Mouse (Mus musculus): ENCODE results near the gene Abracl. TPM values are rescaled to one million over a fixed set of nuclear protein-coding genes. Genes with fewer than 3 reads are reported as not detected.

Gene Abracl
- total RNA-seq, 4 experiments from 2014 or later, result 14.6 to 33.2 (median 18.8) TPM

DNA sequence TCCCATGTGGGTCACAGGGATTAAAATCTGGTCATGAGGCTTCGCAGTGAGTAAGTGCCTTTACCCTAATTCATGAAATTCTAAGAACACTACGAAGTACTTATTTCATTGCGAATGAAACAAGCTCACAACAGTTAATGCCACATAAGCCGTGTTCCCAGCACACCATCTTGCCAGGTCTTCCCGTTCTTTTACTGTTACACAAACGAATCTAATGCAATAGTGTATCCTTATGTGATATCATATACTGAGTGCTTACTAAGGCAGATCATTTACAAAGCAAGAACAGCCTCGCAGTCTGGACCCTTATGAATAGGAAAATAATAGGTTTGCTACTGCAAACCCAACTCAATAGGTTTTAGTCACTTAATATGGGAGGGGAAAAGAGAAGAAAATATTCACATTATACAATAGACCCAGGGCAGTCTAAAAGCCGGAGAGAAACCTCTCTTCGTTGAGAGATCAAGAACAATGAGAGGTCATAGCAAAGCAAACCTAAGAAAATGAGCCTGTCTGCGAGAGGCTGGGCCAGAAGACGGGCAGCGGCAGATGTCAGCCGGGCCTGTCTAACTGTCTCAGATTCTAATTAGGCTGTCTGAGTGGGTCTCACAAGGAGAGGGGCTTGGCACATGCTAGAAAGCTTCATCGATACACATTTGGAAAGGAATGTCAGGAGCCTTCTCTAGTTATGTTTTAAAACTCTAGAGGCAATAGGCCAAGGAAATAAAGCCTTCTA lies 1.3 kb downstream of the Abracl start:
- no peak for DNase-seq

DNA sequence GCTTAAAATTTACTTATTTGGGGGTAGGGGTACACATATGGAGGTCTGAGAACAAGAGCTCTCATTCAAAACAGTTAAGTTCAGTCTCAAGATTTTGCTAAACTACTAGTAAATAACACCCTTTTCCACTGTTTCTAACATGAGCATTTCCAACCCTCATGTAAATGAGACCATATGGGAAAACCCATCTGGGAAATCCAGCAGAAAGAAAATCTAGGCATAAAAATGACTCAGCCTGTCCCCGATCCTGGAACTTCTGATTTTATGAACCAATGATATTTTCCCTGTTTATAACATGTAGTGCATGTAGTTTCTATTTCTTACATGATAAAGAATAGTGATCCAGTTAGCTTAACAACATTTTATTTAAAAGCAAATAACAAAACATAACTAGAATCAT lies 2.2 kb downstream of the Abracl start:
- no peak for DNase-seq

DNA sequence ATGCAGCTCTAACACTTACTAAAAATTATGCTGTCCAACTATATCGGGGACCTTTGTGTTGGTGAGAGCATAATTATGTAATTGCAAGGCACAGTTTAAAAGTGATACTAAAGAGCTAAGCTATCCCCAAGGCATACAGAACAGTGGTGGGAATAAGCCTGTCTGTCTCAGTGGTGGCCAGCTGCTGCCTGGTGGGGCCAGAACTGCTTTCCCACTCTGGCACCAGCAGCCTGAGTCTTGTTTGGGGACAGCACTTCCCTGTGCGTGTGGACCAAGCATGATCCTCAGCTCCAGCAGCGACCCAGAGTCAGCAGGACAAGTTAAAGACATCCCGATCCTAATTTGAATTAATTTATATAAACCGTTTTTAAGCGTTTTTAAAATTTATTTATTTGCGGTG lies 2.6 kb downstream of the Abracl start:
- no peak for DNase-seq

DNA sequence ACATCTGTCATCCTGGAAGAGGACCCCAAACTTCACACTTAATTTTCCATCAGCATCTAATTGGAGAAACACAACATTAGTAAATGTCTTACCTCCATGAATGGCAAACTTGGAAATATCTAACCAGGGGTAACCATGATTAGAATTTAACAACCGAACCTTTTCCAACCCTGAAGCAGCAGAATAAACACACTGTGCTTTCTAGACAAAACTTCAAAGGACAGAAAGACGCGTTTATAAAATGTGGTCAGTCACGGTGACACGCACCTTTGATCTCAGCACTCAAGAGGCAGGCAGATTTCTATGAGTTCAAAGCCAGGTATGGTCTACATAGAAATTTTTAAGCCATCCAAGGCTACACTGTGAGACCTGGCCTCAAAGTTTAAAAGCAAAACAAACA lies 11.3 kb downstream of the Abracl start:
- DNase-seq, result no peak

DNA sequence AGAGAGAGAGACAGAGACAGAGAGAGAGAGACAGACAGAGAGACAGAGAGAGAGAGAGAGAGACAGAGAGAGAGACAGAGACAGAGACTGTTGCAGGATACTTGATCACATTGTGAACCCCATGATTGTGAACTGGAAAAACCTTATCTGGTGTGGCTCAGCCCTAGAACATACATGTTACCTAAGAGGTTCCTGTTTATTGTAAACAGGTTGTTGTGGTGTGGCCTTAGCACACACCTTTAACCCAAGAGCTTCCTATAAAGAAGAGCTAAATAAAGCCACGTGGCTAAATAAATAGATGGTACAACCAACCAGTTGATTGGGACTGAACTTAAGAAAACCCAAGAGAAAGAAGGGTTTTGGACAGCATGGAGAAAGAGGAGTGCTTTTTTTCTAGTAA lies 13.3 kb downstream of the Abracl start:
- no peak for DNase-seq

DNA sequence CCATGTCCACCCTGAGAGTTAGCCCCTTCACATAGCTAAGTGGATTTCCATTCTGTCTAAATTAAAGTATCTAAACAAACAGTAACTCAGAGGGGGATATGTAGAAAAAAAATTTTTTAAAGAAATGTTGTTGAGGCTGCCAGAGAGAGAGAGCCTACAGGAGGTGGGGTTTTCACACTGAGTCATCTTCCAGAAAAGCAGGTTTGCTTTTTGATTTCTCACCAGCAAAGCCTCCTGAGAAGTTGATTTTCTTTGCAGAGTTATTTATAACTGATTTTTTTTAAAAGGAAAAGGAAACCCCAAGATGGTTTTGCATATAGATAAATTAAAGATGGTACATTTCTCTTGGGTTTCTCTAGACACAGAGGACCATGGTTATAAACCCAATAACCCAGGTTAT lies 15.0 kb downstream of the Abracl start:
- no peak for DNase-seq

DNA sequence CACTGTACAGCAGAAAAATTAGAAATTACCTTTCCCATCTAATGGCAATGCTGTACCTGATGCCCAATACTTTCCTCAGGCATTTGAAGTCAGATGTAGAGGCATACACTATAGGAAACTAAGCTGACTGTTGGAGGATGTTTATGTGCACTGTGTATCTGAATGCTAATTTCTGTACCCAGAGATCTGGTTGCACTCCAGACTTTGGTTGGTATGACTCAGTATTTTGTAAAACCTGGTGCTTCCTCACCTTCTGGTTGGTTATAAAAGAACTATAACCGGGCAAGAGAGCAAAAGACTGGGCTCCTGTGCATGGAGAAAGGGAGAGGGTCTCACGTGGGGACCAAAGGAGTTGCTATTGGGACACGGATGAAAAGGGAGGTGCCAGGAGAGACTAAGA lies 15.8 kb downstream of the Abracl start:
- no peak for DNase-seq

DNA sequence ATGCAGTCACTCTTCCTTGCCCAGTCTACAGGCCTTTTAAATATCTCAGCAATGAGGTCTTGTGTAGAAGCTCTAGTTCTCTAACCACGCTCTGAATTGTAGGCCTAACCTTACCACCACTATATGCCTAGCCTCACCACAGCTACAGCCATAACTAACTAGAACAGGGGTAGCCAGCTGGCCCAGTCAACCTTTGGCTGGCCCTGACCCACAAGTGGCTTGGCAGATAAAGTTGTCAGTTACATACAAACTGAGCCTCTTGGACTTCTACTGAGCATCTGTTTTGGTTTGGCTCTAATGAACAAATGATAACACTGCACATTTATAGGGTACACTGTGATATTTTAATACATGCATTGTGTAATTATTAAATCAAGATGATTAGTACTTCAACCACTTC lies 16.3 kb downstream of the Abracl start:
- DNase-seq, result no peak

DNA sequence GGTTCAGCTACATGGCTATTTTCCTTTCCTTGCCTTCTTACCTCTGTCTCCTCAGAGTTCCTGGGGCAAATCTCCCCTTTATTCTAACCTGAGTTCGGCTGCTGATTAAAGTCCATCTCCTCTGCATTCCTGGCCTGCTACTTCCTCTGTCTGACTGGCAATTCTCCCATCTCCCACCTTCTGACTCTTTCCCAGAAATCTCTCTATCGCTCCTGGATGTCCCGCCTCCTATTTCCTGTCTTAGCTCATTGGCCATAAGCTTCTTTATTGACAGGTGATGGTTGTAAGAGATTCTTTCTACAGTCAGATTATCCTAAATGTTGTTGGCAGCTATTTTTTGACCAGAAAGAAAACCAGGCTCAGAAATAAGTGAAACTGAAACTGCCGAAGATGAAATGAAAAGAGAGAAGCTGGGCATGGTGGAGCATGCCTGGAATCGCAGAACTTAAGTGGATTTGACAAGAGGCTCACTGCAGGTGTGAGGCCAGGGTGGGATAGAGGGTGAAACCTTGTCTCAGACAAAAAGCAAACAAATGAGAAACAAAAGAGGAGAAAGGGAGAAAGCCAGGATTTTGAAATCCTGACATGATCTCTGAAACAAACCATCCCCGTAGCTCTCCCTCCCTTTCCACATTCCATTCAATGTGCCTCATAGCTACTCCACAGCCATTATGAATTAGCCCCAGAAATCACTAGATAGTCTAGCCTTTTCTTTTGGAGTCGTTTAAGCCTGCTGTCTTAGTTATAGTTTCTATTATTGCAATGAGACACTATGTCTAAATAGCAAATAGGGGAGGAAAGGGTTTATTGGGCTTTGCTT lies 17.7 kb downstream of the Abracl start:
- DNase-seq, result no peak

DNA sequence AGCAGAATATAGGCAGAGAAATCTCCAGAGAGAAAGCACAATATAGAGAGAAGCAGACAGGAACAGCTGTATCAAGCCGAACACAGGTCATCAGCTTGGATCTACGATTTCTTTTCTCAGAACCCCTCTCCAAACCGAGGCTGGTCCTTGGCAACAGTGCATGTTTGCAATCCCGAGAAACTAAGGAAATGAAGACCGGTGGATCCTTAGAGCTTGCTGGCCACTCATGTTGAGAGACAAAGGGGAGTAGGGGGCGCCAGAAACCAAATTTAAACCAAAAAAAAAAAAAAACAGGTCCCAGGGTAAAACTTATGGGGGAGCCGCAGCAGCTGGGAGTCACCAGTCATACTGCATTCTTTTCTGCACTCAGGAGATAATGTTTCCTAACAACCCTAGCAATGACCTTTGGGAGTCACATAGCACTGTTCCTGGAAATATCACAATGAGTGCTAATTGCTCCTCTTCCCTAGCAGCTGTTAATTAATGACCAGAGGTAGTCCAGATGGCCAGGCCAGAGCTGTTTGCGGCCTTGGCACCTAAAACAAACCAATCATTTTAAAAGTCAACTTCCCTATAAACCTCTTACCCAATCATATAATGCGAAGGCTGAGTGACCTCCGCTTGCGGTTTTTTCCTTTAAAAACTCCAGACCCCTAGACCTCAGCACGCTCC lies 19.0 kb downstream of the Abracl start:
- no peak for DNase-seq

DNA sequence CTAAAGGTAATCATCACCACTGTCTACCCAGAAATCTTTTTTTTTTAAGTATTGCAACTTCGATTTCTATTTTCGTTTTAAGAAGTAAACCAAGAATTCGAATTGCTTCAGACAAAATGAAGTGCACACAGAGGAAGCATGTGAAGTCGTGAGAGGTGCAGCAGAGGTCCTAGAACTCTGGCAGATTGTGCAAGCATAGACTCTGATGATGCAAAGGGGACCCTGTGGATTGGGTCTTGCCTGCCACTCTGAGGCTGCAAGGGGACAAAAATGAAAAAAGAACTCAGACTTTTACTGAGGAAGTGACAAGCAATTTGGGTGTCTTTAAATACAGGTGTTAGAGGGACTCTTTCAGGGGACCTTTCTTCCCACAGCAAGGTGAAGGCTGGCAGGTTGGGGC lies 32.5 kb downstream of the Abracl start:
- DNase-seq, result no peak

DNA sequence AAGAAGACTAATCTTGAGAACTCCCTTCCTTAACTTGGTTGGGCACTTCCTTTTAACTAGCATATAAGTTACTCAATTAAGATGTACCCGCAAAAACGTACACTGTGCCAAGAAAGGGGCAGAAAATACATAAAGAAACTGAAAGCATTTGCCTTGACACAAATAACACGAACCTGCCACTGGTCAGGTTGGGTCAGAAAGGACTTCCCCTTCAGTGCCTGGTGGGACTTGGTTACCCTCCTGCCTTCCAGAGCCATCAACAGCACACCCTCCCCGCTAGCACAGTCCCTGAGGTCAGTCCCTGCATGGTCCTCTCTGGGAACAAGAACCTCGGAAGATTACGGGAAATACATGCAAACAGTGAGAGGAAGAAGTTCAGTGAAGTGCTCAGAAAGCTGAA lies 34.0 kb downstream of the Abracl start:
- no peak for DNase-seq

DNA sequence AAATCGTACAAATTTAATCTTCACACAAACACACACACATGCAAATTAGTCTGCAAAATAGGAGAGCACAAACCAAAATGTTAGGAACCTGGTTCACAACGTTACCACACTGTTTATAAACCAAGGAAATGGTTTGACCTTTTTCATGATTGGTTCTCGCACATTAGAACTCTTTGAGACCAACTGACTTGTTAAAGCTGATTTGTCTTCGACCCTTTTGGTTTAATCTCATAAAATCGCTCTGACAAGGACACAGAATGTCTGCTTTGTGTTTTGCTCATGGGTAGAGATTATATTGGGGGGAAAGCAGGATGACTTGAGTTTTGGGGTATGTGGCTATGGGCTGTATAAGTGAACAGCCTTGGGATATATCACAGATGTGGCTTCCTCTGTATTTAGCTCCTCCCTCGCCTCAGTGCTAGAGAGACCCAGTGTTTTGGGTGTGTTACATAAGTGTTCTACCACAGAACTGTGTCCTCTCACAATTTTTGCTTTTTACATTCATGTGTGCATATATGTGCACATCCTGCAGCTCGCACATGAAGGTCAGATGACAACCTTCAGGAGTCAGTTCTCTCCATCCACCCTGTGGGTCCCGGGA lies 35.2 kb downstream of the Abracl start:
- no peak for DNase-seq

DNA sequence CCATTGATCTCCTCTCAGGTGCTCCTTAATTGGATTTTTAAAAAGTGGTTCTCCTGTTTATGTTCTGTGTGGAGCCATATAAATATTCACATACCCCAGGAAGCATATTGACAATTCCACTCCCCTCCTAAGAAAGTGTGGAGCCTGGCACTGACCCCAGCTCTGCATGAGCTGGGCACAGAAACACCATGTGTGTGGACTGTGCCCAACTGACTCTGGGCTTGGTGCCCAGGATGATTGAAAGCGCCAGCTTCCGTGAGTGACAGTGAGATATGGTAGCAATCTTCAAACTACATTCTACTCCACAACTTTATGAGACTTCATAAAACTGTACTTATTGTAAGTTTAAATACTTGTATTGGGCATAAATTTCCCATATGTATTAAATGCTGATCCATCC lies 39.8 kb downstream of the Abracl start:
- no peak for DNase-seq

DNA sequence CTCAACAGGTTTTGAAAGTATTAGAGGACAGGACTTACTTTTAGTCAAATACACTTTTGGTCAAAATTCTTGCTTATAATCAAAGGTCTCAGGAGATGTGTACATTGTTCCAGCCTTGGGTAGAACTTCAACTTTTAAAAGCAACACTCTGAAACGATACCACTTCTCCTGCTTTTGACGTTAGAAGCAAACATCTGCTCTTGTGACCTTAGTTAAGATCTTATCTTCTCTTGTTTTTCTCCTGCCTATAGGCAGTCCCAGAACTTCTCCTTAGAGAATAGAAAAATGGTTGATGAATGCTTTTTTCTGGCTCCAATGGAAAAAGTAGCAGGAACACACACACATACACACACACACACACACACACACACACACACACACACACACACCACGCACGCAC lies 57.0 kb downstream of the Abracl start:
- DNase-seq, result no peak

Other genes with a start within 250 kb of the Abracl start
- 1 to 10 TPM in 1 of 4 experiments, under 1 TPM in 3; 0.78 to 1.2 (median 0.84) TPM for gene Txlnb, start 227.1 kb downstream of the Abracl start, total RNA-seq (2022)
- 10 to 100 TPM; 22.5 to 42.2 (median 30.2) TPM for gene Heca, start 75.2 kb downstream of the Abracl start, total RNA-seq (2022)
- gene Reps1, start 32.6 kb upstream of the Abracl start, total RNA-seq (2022), result 10 to 100 TPM; 30.7 to 46.2 (median 39.6) TPM
- gene Ect2l, start 187.6 kb upstream of the Abracl start, total RNA-seq (2022), result under 1 TPM in 1 of 4 experiments, not detected in 3; 0.24 TPM
- 10 to 100 TPM; 13.4 to 18.7 (median 15.6) TPM for gene Ccdc28a, start 211.7 kb upstream of the Abracl start, total RNA-seq (2022)